Mouse (Mus musculus): ENCODE measurements at regions not wholly inside any gene's neighbourhood (a gene's known extent, or its start where the extent isn't known, plus 50 kb on each side); places are given as distances from the start of the nearest gene placed in this dataset.
A peak's percentile ranks its signal among the peaks of the same experiment; 100 is the strongest.

DNA sequence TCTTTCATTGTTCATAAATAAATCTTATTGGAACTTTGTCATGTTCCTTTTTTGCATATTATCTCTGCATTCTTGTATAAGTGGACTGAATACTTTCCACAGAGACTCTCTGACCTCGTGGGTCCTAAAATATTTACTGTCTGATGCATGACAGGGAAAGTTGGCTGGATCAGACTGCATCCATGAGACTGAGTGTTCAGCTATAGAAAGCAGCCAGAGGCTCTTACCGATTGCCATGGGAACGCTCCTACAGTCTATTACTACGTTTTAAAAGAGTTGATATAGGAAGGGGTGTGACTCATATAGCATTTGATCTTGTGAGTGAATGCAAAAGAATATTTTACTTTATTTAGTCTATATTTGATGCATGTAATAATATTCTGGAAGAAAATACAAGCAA is 77.6 kb upstream of the Lgalsl start:
- Histone ChIP-seq H3K9me3 (ENCODE audit: control insufficient read depth, low read length) (no peaks in the 10 kb centered on the region), H3K27me3 (ENCODE audit: control insufficient read depth, insufficient read depth, low read length) (no peaks in the 10 kb centered on the region), H3K4me2 (replicated peaks; ENCODE audit: low read depth) (no peak overlapping the region), H3K4me1 (replicated peaks; ENCODE audit: control insufficient read depth, insufficient read depth) (no peaks in the 10 kb centered on the region), H3K9ac (ENCODE audit: low read length) (no peak overlapping the region), H3K36me3 (ENCODE audit: control insufficient read depth, insufficient read depth, low read length) (no peaks in the 10 kb centered on the region), H3K27ac (replicated peaks) (no peak overlapping the region), H3K4me3 (ENCODE audit: low read depth, low read length) (no peak overlapping the region)
- WGBS = 54% methylated on average over 4 of the region's 4 CpGs
- ATAC-seq (ENCODE audit: low FRiP score, low TSS enrichment) (no peak), DNase-seq (ENCODE audit: low spot score) (no peak)
- TF ChIP-seq EP300 (optimal IDR thresholded peaks at IDR 0.05) (no peak), CTCF (IDR thresholded peaks at IDR 0.05; ENCODE audit: low read depth) (no peak)

DNA sequence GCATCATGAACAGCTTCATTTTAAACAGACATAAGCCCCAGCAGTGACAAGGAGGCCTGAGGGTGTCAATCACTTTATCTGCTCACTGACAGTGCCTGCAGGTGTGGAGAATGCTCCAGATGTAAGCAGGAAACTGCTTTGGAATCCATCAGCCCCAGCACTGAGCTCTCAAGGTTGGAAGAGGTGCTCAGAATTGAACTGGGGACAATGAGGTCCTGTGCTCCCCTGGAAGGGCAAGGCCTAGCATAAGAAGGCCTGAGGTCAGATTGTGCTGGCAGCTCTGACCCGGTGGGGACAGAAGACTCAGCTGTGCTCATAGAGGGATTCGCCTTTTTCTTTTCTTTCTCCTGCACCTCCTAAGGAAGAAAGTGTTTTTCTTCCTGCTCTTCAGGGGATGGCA is 82.2 kb upstream of the Lgalsl start:
- WGBS = 95% methylated on average over 2 of the region's 2 CpGs
- TF ChIP-seq CTCF (IDR thresholded peaks at IDR 0.05; ENCODE audit: low read depth) (no peak), EP300 (optimal IDR thresholded peaks at IDR 0.05) (no peak)
- no peaks in the 10 kb centered on the region for H3K36me3 ChIP-seq (ENCODE audit: control insufficient read depth, insufficient read depth, low read length)
- H3K9ac ChIP-seq (ENCODE audit: low read length) = no peak overlapping the region
- H3K4me3 ChIP-seq (ENCODE audit: low read depth, low read length) = no peak overlapping the region
- H3K27me3 ChIP-seq (ENCODE audit: control insufficient read depth, insufficient read depth, low read length) = no peaks in the 10 kb centered on the region
- DNase-seq (ENCODE audit: low spot score) = no peak
- no peak for ATAC-seq (ENCODE audit: low FRiP score, low TSS enrichment)
- no peak overlapping the region for H3K4me2 ChIP-seq (replicated peaks; ENCODE audit: low read depth)
- H3K9me3 ChIP-seq (ENCODE audit: control insufficient read depth, low read length) = no peaks in the 10 kb centered on the region
- H3K4me1 ChIP-seq (replicated peaks; ENCODE audit: control insufficient read depth, insufficient read depth) = peaks cover 3% of the 10 kb centered on the region
- H3K27ac ChIP-seq (replicated peaks) = no peak overlapping the region

DNA sequence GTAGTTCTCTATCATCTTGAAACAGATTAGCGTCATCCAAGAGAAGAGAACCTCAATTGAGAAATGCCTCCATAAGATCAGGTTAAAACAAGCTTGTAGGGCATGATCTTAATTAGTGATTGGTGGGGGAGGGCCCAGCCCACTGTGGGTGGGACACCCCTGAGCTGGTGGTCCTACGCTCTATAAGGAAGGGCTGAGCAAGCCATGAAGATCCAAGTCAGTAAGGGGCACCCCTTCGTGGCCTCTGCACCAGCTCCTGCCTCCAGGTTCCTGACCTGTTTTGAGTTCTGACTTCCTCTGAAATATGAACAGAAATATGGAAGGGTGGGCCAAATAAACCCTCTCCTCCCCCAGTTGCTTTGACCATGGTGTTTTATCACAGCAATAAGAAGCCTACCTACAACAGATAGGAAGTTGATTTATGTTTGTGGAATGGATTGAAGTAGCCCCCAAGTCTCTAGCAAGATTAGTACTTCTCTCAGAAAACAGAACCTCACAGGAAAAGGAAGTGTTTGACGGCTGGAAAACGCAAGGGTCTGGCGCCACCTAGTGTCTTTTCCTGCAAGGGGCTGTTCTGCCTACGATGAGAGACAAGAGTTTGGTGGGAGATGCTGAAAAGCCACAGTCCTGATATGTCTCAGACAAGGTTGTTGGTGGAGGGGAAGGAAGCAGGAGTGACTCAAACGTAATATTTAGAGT is 82.9 kb upstream of the Lgalsl start:
- 25% methylated on average over 8 of the region's 8 CpGs for WGBS
- Histone ChIP-seq H3K9ac (ENCODE audit: low read length) (no peak overlapping the region), H3K27ac (replicated peaks) (no peak overlapping the region), H3K9me3 (ENCODE audit: control insufficient read depth, low read length) (no peaks in the 10 kb centered on the region), H3K36me3 (ENCODE audit: control insufficient read depth, insufficient read depth, low read length) (no peaks in the 10 kb centered on the region), H3K4me3 (ENCODE audit: low read depth, low read length) (no peak overlapping the region), H3K4me1 (replicated peaks; ENCODE audit: control insufficient read depth, insufficient read depth) (peaks cover 3% of the 10 kb centered on the region), H3K27me3 (ENCODE audit: control insufficient read depth, insufficient read depth, low read length) (no peaks in the 10 kb centered on the region), H3K4me2 (replicated peaks; ENCODE audit: low read depth) (no peak overlapping the region)
- ATAC-seq (ENCODE audit: low FRiP score, low TSS enrichment) (peak; percentile 53; the same call in 1 of the 2 replicates), DNase-seq (ENCODE audit: low spot score) (peak; percentile 84)
- TF ChIP-seq CTCF (IDR thresholded peaks at IDR 0.05; ENCODE audit: low read depth) (peak; percentile 99), EP300 (optimal IDR thresholded peaks at IDR 0.05) (no peak)

DNA sequence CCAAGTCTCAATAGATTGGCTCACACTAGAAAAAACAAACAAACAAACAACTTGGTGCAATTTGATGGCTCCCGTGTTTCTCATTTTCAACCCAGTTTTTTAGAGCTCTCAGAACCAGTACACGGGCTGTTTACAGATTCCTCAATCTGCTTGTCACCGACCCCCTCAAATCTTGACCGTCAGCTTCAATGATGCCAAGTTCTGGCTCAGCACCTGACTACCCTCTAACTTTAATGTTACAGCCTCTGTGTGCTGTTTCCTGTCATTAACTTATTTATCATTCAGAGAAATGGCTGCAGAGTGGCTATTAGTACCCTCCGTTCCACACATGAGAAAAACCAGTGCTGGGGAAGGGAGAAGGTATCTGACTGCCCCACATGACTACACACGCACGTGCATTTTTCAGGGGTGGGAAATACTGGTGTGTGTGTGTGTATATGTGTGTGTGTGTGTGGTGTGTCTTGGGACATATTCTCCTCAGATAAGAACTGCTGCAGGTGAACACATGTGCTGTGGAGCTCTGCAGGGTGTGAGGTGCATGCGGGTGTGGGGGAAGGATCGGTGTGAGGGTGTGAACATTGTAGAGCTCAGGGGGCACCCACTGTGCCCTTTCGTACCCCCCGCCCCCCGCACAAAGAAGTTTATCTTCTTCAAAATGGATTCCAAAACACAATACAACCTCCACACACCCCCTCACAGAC is 83.6 kb upstream of the Lgalsl start:
- no peaks in the 10 kb centered on the region for H3K9me3 ChIP-seq (ENCODE audit: control insufficient read depth, low read length)
- no peak overlapping the region for H3K4me2 ChIP-seq (replicated peaks; ENCODE audit: low read depth)

DNA sequence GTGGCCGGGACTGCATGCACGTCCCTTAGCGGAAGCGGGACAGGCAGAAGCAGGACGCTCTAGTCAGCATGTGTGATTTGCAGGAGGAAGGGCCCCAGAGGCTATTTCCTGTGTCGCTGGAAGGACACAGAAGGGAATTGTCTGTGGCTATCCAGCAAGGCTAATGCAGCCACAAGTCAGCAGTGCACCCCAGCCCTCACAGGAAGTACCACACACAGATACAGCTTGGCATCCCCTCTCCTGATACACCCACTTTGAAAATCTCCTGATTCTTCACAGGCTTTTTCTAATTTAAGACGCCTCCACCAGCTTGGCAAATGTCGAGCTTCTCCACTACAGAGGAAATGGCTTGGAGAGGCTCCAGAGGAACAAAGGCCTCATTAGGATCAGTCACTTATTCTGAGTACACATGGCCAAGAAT is 84.3 kb upstream of the Lgalsl start:
- H3K4me1 ChIP-seq (replicated peaks; ENCODE audit: control insufficient read depth, insufficient read depth) = peaks cover 3% of the 10 kb centered on the region
- ATAC-seq (ENCODE audit: low FRiP score, low TSS enrichment) = no peak; the same call in 1 of the 2 replicates
- no peaks in the 10 kb centered on the region for H3K36me3 ChIP-seq (ENCODE audit: control insufficient read depth, insufficient read depth, low read length)
- H3K27ac ChIP-seq (replicated peaks) = peak overlapping the region; percentile 56
- H3K27me3 ChIP-seq (ENCODE audit: control insufficient read depth, insufficient read depth, low read length) = no peaks in the 10 kb centered on the region
- WGBS = 32% methylated on average over 8 of the region's 8 CpGs
- no peak overlapping the region for H3K9ac ChIP-seq (ENCODE audit: low read length)
- H3K4me2 ChIP-seq (replicated peaks; ENCODE audit: low read depth) = no peak overlapping the region
- DNase-seq (ENCODE audit: low spot score) = no peak
- TF ChIP-seq CTCF (IDR thresholded peaks at IDR 0.05; ENCODE audit: low read depth) (no peak), EP300 (optimal IDR thresholded peaks at IDR 0.05) (no peak)
- H3K4me3 ChIP-seq (ENCODE audit: low read depth, low read length) = no peak overlapping the region
- H3K9me3 ChIP-seq (ENCODE audit: control insufficient read depth, low read length) = no peaks in the 10 kb centered on the region

More for the DNA sequence above, 83.6 kb upstream of the Lgalsl start:
- peaks cover 3% of the 10 kb centered on the region for H3K4me1 ChIP-seq (replicated peaks; ENCODE audit: control insufficient read depth, insufficient read depth)
- TF ChIP-seq EP300 (optimal IDR thresholded peaks at IDR 0.05) (no peak), CTCF (IDR thresholded peaks at IDR 0.05; ENCODE audit: low read depth) (no peak)
- no peak overlapping the region for H3K9ac ChIP-seq (ENCODE audit: low read length)
- DNase-seq (ENCODE audit: low spot score) (no peak), ATAC-seq (ENCODE audit: low FRiP score, low TSS enrichment) (peak; percentile 28; the same call in 1 of the 2 replicates)
- no peaks in the 10 kb centered on the region for H3K36me3 ChIP-seq (ENCODE audit: control insufficient read depth, insufficient read depth, low read length)
- H3K27ac ChIP-seq (replicated peaks) = 0 out of 2 replicates have a peak overlapping the region, but pooled peaks have one; percentile 18
- H3K27me3 ChIP-seq (ENCODE audit: control insufficient read depth, insufficient read depth, low read length) = no peaks in the 10 kb centered on the region
- no peak overlapping the region for H3K4me3 ChIP-seq (ENCODE audit: low read depth, low read length)
- 55% methylated on average over 12 of the region's 12 CpGs for WGBS
